Mouse (Mus musculus): ENCODE results near the gene Cacna1a. TPM values are rescaled to one million over a fixed set of nuclear protein-coding genes. Genes with fewer than 3 reads are reported as not detected.
"Not testable (repeated sequence)": the region's sequence is repeated elsewhere in the genome, so short reads cannot be mapped to it uniquely, and the experiment has no call there.

Gene Cacna1a
- polyA plus RNA-seq, 1 experiment from 2014 or later: 20.3 TPM

DNA sequence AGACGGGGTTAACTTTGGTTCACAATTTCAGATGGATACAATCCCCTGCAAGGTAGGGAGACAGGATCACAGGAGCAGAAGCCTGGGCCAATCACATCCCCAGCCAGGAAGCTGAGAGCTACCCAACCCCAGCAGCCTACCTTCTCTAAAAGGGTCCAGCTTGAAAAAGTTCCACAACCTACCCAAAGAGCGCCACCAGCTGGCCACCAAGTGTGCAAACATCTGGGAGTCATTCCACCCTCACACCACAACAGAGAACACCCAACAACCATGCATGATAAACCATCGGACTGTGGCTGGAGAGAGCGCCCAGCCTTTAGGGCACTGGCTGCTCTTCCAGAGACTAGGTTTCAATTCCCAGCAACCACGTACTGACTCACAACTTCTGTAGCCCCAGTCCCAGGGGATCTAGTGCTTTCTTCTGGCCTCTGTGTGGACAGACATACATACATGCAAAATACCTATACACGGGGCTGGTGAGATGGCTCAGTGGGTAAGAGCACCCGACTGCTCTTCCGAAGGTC, 232.9 kb downstream of the Cacna1a start:
- Histone ChIP-seq H3K9me3 (ENCODE audit: control insufficient read depth, low read length) (no peaks in the 10 kb centered on the region), H3K9ac (replicated peaks; ENCODE audit: low read depth, low read length) (no peak overlapping the region), H3K36me3 (ENCODE audit: control insufficient read depth, insufficient read depth) (no peaks in the 10 kb centered on the region), H3K4me1 (replicated peaks; ENCODE audit: control insufficient read depth, insufficient read depth, low read length) (no peaks in the 10 kb centered on the region), H3K27ac (ENCODE audit: low read length) (no peak overlapping the region), H3K4me3 (replicated peaks; ENCODE audit: low read length) (no peak overlapping the region), H3K4me2 (ENCODE audit: low read length) (no peak overlapping the region), H3K27me3 (replicated peaks; ENCODE audit: control insufficient read depth, insufficient read depth, low read length) (no peaks in the 10 kb centered on the region)
- 80% methylated on average over 8 of the region's 8 CpGs for WGBS
- no peak for ATAC-seq

DNA sequence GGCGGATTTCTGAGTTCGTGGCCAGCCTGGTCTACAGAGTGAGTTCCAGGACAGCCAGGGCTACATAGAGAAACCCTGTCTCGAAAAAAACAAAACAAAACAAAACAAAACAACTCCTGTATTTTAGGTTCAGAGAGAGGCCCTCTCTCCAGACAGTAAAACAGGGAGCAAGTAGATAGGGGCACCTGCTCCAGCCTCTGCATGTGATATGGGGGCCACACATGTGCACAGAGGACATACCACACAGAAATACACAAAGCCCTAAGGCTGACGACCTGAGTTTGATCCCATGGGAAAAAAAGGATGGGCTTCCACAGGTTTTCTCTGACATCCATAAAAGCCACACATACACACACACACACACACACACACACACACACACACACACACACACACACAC, 235.2 kb downstream of the Cacna1a start:
- not testable (repeated sequence) for H3K27ac ChIP-seq (ENCODE audit: low read length); H3K4me2 ChIP-seq (ENCODE audit: low read length); H3K27me3 ChIP-seq (replicated peaks; ENCODE audit: control insufficient read depth, insufficient read depth, low read length); H3K4me1 ChIP-seq (replicated peaks; ENCODE audit: control insufficient read depth, insufficient read depth, low read length); ATAC-seq; H3K4me3 ChIP-seq (replicated peaks; ENCODE audit: low read length); H3K36me3 ChIP-seq (ENCODE audit: control insufficient read depth, insufficient read depth); H3K9ac ChIP-seq (replicated peaks; ENCODE audit: low read depth, low read length); H3K9me3 ChIP-seq (ENCODE audit: control insufficient read depth, low read length)
- WGBS: 77% methylated on average over 4 of the region's 4 CpGs

DNA sequence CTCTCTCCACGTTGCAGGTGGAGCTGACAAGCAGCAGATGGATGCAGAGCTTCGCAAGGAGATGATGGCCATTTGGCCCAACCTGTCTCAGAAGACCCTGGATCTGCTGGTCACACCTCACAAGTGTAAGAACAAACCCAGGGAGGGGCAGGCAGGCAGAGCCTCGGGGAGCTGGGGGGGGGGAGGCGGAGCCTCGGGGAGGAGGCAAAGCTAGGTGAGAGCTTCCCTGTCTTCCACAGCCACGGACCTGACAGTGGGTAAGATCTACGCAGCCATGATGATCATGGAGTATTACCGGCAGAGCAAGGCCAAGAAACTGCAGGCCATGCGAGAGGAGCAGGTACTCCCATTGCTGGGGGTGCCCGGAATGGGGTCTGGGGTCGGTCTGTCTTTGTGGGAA, 241.3 kb downstream of the Cacna1a start:
- 81% methylated on average over 11 of the region's 11 CpGs for WGBS
- Histone ChIP-seq H3K9me3 (ENCODE audit: control insufficient read depth, low read length) (no peaks in the 10 kb centered on the region), H3K9ac (replicated peaks; ENCODE audit: low read depth, low read length) (no peak overlapping the region), H3K36me3 (ENCODE audit: control insufficient read depth, insufficient read depth) (0 out of 2 replicates have a peak, but pooled peaks cover 3% of the 10 kb centered on the region), H3K4me2 (ENCODE audit: low read length) (no peak overlapping the region), H3K27ac (ENCODE audit: low read length) (no peak overlapping the region), H3K4me1 (replicated peaks; ENCODE audit: control insufficient read depth, insufficient read depth, low read length) (no peaks in the 10 kb centered on the region), H3K4me3 (replicated peaks; ENCODE audit: low read length) (no peak overlapping the region), H3K27me3 (replicated peaks; ENCODE audit: control insufficient read depth, insufficient read depth, low read length) (no peaks in the 10 kb centered on the region)
- ATAC-seq: no peak

DNA sequence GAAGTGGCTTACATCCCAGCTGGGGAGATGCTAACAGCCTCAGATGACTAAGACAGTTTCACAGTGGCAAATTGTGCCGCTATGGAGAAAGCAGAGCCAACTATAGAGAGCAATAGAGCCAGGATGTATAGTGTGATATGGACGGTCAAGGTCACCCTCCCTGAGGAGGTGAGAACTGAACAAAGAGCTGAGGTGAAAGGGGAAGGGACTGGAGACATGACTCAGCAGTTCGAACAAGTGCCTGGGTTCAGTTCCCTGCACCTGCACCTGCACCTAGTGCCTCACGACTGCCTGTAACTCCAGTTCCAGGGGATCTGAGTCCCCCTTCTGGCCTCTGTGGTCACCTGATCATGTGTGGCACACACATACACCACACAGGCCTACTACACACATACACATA, 241.9 kb downstream of the Cacna1a start:
- no peak overlapping the region for H3K4me3 ChIP-seq (replicated peaks; ENCODE audit: low read length)
- H3K9ac ChIP-seq (replicated peaks; ENCODE audit: low read depth, low read length): no peak overlapping the region
- ATAC-seq: no peak
- peaks cover 5% of the 10 kb centered on the region for H3K4me1 ChIP-seq (replicated peaks; ENCODE audit: control insufficient read depth, insufficient read depth, low read length)
- H3K36me3 ChIP-seq (ENCODE audit: control insufficient read depth, insufficient read depth): 0 out of 2 replicates have a peak, but pooled peaks cover 3% of the 10 kb centered on the region
- no peaks in the 10 kb centered on the region for H3K27me3 ChIP-seq (replicated peaks; ENCODE audit: control insufficient read depth, insufficient read depth, low read length)
- WGBS: 82% methylated on average over 4 of the region's 4 CpGs
- H3K9me3 ChIP-seq (ENCODE audit: control insufficient read depth, low read length): no peaks in the 10 kb centered on the region
- H3K4me2 ChIP-seq (ENCODE audit: low read length): no peak overlapping the region
- no peak overlapping the region for H3K27ac ChIP-seq (ENCODE audit: low read length)

DNA sequence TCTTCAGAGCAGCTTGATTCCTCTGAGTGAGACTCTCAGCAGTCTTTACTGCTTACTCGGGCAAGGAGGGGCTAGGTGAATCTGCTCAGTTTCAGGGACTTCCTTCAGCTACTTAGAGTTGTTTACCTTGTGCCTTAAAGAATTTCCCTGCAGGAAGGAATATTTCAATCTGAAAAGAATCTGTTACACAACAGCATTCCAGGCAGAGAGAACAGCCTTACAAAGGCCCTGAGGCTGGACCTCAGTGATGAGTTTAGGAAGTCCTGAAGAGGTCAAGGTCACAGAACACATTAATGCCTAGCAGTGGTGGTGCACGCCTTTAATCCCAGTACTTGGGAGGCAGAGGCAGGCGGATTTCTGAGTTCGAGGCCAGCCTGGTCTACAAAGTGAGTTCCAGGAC, 243.6 kb downstream of the Cacna1a start:
- Histone ChIP-seq H3K27ac (ENCODE audit: low read length) (no peak overlapping the region), H3K4me1 (replicated peaks; ENCODE audit: control insufficient read depth, insufficient read depth, low read length) (peaks cover 11% of the 10 kb centered on the region), H3K9ac (replicated peaks; ENCODE audit: low read depth, low read length) (no peak overlapping the region), H3K4me2 (ENCODE audit: low read length) (no peak overlapping the region), H3K36me3 (ENCODE audit: control insufficient read depth, insufficient read depth) (0 out of 2 replicates have a peak, but pooled peaks cover 3% of the 10 kb centered on the region), H3K9me3 (ENCODE audit: control insufficient read depth, low read length) (no peaks in the 10 kb centered on the region), H3K4me3 (replicated peaks; ENCODE audit: low read length) (no peak overlapping the region), H3K27me3 (replicated peaks; ENCODE audit: control insufficient read depth, insufficient read depth, low read length) (no peaks in the 10 kb centered on the region)
- 99% methylated on average over 4 of the region's 4 CpGs for WGBS
- ATAC-seq: no peak

DNA sequence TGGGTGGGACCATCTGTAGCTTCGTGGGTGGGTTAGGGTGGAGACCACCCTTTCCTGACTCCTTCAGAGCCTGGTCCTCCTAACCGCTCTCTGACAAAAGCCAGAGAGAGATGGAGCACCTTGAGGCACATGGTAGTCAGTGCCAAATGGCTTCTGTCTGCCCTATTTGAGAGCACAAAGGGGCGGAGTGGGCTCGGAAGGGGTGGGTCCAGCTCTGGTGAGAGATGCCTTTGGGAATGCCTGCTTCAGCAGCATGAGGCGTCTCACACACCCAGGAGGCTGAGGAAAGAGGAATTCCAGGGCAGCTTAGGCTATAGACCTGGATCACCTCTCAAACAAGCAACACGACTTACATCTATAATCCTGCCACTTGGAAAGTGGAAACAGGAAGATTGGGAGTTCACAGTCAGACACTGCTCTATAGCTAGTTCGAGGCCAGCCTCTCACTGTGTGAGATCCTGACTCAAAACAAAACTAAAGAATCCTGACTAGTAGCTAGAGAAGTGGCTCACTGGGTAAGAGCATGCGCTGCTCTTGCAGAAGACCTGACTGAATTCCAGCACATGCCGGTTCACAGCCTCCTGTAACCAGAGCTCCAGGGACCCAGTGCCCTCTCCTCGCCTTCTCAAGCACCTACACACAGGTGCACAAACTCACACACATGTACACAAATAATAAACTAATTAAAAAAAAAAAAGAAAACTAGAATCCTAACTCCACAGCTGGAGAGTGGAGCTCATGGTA, 245.8 kb downstream of the Cacna1a start:
- 50% methylated on average over 10 of the region's 10 CpGs for WGBS
- peaks cover 18% of the 10 kb centered on the region for H3K4me1 ChIP-seq (replicated peaks; ENCODE audit: control insufficient read depth, insufficient read depth, low read length)

DNA sequence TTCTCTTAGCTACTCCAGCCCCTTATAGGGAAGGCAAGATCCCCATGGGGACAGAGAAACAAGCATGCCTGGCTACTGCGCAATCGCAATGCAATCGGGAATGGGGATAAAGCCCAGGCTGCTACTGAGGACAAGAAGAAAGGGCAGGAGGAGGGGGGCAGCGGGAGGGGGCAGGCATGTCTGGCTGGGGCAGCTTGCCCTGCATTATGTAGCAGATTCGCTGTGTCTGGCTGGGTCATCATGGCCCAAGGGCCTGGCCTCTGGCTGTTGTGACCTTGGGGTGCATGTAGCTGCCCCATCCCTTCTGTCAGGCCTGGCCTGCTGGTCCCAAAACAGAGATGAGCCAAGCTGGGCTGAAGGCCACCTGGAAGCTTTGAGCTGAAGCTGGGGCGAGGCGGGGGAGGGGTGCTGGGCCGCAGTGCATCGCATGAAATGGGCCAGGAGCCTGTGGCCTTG, 246.6 kb downstream of the Cacna1a start:
- WGBS: 29% methylated on average over 9 of the region's 9 CpGs

More for the DNA sequence above, 245.8 kb downstream of the Cacna1a start:
- no peak overlapping the region for H3K27ac ChIP-seq (ENCODE audit: low read length)
- no peak overlapping the region for H3K4me3 ChIP-seq (replicated peaks; ENCODE audit: low read length)
- H3K9me3 ChIP-seq (ENCODE audit: control insufficient read depth, low read length): no peaks in the 10 kb centered on the region
- H3K27me3 ChIP-seq (replicated peaks; ENCODE audit: control insufficient read depth, insufficient read depth, low read length): no peaks in the 10 kb centered on the region
- no peak for ATAC-seq
- no peak overlapping the region for H3K4me2 ChIP-seq (ENCODE audit: low read length)
- H3K9ac ChIP-seq (replicated peaks; ENCODE audit: low read depth, low read length): no peak overlapping the region
- 0 out of 2 replicates have a peak, but pooled peaks cover 3% of the 10 kb centered on the region for H3K36me3 ChIP-seq (ENCODE audit: control insufficient read depth, insufficient read depth)

DNA sequence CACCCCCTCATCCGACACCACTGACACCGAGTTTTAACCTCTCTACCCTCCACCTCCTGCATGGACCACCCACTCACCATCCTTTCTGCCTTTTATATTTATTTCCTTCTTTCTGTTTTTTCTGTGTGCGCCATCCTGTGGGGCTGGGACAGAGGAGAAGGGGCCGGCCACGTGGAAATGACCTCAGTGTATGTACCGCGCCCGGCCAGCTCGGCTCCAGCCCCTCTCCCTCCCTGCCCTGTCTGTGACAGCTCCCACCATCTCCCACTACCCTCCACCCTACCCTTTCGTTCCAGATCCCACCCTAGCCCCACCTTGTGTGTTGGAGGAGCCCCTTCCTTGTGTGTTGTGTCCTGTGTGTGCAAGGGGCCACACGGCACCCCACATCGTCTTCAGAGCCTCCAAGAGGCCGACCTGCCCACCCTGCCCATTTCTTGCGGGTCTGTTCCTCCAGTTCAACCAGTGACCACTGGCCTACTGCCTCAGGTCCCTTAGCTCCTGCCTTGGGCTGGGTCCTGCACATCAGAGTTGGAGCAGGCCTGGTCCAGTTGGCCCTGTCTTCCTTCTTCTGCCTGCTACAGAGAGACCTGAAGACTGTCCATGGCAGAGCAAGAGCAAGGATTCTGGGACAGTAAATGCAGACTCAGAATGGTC, 247.3 kb downstream of the Cacna1a start:
- Histone ChIP-seq H3K4me3 (replicated peaks; ENCODE audit: low read length) (no peak overlapping the region), H3K4me1 (replicated peaks; ENCODE audit: control insufficient read depth, insufficient read depth, low read length) (peaks cover 22% of the 10 kb centered on the region), H3K27me3 (replicated peaks; ENCODE audit: control insufficient read depth, insufficient read depth, low read length) (no peaks in the 10 kb centered on the region), H3K9me3 (ENCODE audit: control insufficient read depth, low read length) (no peaks in the 10 kb centered on the region), H3K4me2 (ENCODE audit: low read length) (no peak overlapping the region), H3K36me3 (ENCODE audit: control insufficient read depth, insufficient read depth) (no peaks in the 10 kb centered on the region), H3K27ac (ENCODE audit: low read length) (peak overlapping the region; percentile 60), H3K9ac (replicated peaks; ENCODE audit: low read depth, low read length) (peak overlapping the region; percentile 18; the same call in 1 of the 2 replicates)
- WGBS: 63% methylated on average over 13 of the region's 14 CpGs
- no peak for ATAC-seq

More for the DNA sequence above, 246.6 kb downstream of the Cacna1a start:
- H3K27ac ChIP-seq (ENCODE audit: low read length): peak overlapping the region; percentile 48
- H3K9me3 ChIP-seq (ENCODE audit: control insufficient read depth, low read length): no peaks in the 10 kb centered on the region
- H3K4me1 ChIP-seq (replicated peaks; ENCODE audit: control insufficient read depth, insufficient read depth, low read length): peaks cover 18% of the 10 kb centered on the region
- no peak overlapping the region for H3K4me2 ChIP-seq (ENCODE audit: low read length)
- no peak overlapping the region for H3K4me3 ChIP-seq (replicated peaks; ENCODE audit: low read length)
- no peak for ATAC-seq
- H3K36me3 ChIP-seq (ENCODE audit: control insufficient read depth, insufficient read depth): 0 out of 2 replicates have a peak, but pooled peaks cover 3% of the 10 kb centered on the region
- H3K9ac ChIP-seq (replicated peaks; ENCODE audit: low read depth, low read length): peak overlapping the region; percentile 18; the same call in 1 of the 2 replicates
- H3K27me3 ChIP-seq (replicated peaks; ENCODE audit: control insufficient read depth, insufficient read depth, low read length): no peaks in the 10 kb centered on the region

DNA sequence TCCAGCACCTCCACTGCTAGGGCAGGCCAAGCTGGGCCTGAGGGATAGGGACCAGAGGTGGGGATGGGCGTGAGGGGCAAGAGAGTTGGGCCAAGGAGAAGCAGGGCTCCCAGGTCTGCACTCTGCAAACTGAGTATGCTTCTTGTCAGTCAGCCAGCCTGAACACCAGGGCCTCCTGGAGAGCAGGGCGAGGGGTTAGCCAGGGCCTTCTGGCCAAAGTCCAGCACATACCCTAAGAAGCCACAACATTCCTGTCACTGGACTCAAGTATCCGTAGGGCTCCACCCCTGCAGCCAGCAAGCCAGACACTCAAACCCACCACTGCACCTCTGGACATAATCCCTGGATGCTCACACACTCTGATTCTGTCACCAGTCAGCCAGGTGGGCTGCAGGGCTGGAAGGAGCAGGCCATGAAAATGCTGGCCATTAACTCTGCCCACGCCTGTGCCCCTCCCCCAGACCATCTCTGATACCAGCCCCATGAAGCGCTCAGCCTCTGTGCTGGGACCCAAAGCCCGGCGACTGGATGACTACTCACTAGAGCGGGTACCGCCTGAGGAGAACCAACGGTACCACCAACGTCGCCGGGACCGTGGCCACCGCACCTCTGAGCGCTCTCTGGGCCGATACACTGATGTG, 247.9 kb downstream of the Cacna1a start:
- H3K9ac ChIP-seq (replicated peaks; ENCODE audit: low read depth, low read length): peak overlapping the region; percentile 10; the same call in 1 of the 2 replicates
- H3K27ac ChIP-seq (ENCODE audit: low read length): no peak overlapping the region
- H3K4me3 ChIP-seq (replicated peaks; ENCODE audit: low read length): no peak overlapping the region

More for the DNA sequence above, 247.9 kb downstream of the Cacna1a start:
- Histone ChIP-seq H3K36me3 (ENCODE audit: control insufficient read depth, insufficient read depth) (no peaks in the 10 kb centered on the region), H3K9me3 (ENCODE audit: control insufficient read depth, low read length) (no peaks in the 10 kb centered on the region), H3K4me2 (ENCODE audit: low read length) (no peak overlapping the region), H3K27me3 (replicated peaks; ENCODE audit: control insufficient read depth, insufficient read depth, low read length) (no peaks in the 10 kb centered on the region), H3K4me1 (replicated peaks; ENCODE audit: control insufficient read depth, insufficient read depth, low read length) (peaks cover 22% of the 10 kb centered on the region)
- no peak for ATAC-seq
- WGBS: 89% methylated on average over 17 of the region's 17 CpGs
